Mouse (Mus musculus) kidney, embryonic 14.5 days (tissue): ENCODE data around the gene Nes. TPM values are rescaled to one million over a fixed set of nuclear protein-coding genes. Genes with fewer than 3 reads are reported as not detected.

Experiments
- polyA plus RNA-seq: library from polyadenylated mRNA; unstranded; fragments of >200 nt; fragmentation: Nextera tagmentation; extraction: Ambion mirVana; gene quantifications from 2 replicates; pipeline ENCODE4 v1.2.1, GENCODE M21; 2014

Gene Nes
- polyA plus RNA-seq, 1 experiment from 2014 or later = 26.1 TPM

Other genes with a start within 250 kb of the Nes start
- 0.87 and 0.89 TPM in 2 replicates for gene Lrrc71, start 222.5 kb upstream of the Nes start, polyA plus RNA-seq
- 5.3 and 5.4 TPM in 2 replicates for gene Ntrk1, start 175.9 kb upstream of the Nes start, polyA plus RNA-seq
- 0.95 and 0.97 TPM in 2 replicates for gene Insrr, start 174.1 kb upstream of the Nes start, polyA plus RNA-seq
- 25.3 and 41.0 TPM in 2 replicates for gene Pear1, start 146.8 kb upstream of the Nes start, polyA plus RNA-seq
- gene Sh2d2a, start 124.3 kb upstream of the Nes start, polyA plus RNA-seq = 0.22 TPM in 1 of 2 replicates, not detected in the other
- gene Prcc, start 85.5 kb upstream of the Nes start, polyA plus RNA-seq = 15.6 and 16.6 TPM in 2 replicates
- gene Hdgf, start 64.8 kb upstream of the Nes start, polyA plus RNA-seq = 231 and 254 TPM in 2 replicates
- 76.7 and 81.0 TPM in 2 replicates for gene Mrpl24, start 51.6 kb upstream of the Nes start, polyA plus RNA-seq
- 34.6 and 45.5 TPM in 2 replicates for gene Isg20l2, start 40.8 kb upstream of the Nes start, polyA plus RNA-seq
- 19.3 and 21.6 TPM in 2 replicates for gene Rrnad1, start 40.4 kb upstream of the Nes start, polyA plus RNA-seq
- 113 and 169 TPM in 2 replicates for gene Crabp2, start 22.4 kb upstream of the Nes start, polyA plus RNA-seq
- gene Bcan, start 29.2 kb downstream of the Nes start, polyA plus RNA-seq = not detected in 2 replicates
- gene Hapln2, start 56.5 kb downstream of the Nes start, polyA plus RNA-seq = not detected in 2 replicates
- gene Gpatch4, start 72.0 kb downstream of the Nes start, polyA plus RNA-seq = 48.1 and 48.6 TPM in 2 replicates
- 159 and 171 TPM in 2 replicates for gene Naxe, start 87.4 kb downstream of the Nes start, polyA plus RNA-seq
- not detected in 2 replicates for gene Ttc24, start 107.2 kb downstream of the Nes start, polyA plus RNA-seq
- 15.5 and 20.9 TPM in 2 replicates for gene Iqgap3, start 110.9 kb downstream of the Nes start, polyA plus RNA-seq
- 12.6 and 21.8 TPM in 2 replicates for gene Mef2d, start 171.3 kb downstream of the Nes start, polyA plus RNA-seq